Mouse (Mus musculus) G1E (cell line): ENCODE data around the gene Rtn4r.

Experiments
- CTCF ChIP-seq: IDR thresholded peaks from 2 replicates; pipeline ENCODE4 v1.5.1; 2012; ENCODE audit warnings: low read depth, low read length, inconsistent platforms, mixed read lengths
- POLR2AphosphoS5 ChIP-seq: IDR thresholded peaks from 2 replicates; pipeline ENCODE4 v1.6.1; 2012; ENCODE audit warnings: low read depth, low read length, inconsistent platforms; ENCODE audit not compliant: insufficient replicate concordance

- TF ChIP-seq CTCF (no peak), POLR2AphosphoS5 (no peak)
These were observed 67.6 kb downstream of the Rtn4r start for GRCm38 (mm10) chr16:18195068-18195467.
